Mouse (Mus musculus) thymus, postnatal 36 days (tissue): ENCODE data around the gene Vopp1.

Source experiments
- DNase-seq, 2 experiments: peaks; one replicate each; pipeline ENCODE4 v3.0.0; 2022; ENCODE audit warnings: mixed read lengths in 2 of 2

Vopp1 gene

DNA sequence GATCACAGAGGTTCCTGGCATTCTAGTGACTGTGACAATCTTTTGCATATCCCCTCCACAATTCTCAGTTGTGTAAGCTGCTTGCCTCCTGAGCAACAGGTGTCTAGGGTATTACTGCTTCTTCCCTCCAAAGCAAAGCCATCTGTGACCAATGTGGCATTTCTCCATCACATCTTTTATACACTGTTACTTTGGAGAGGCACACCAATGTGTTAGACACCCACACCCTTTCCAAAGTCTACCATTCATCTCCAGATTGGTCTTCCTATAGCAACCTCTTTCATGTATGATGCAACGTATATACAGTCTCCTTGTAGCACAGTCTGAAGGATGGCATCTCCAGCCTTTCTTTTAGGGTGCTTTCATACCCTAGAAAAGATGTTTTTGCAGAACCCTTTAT, 42.3 kb downstream of the Vopp1 start:
- DNase-seq: no peak

GRCm38 (mm10) chr6:57780359-57780758, 44.6 kb downstream of the Vopp1 start:
- no peak for DNase-seq

GRCm38 (mm10) chr6:57773792-57774191, 51.2 kb downstream of the Vopp1 start:
- DNase-seq: no peak

DNA sequence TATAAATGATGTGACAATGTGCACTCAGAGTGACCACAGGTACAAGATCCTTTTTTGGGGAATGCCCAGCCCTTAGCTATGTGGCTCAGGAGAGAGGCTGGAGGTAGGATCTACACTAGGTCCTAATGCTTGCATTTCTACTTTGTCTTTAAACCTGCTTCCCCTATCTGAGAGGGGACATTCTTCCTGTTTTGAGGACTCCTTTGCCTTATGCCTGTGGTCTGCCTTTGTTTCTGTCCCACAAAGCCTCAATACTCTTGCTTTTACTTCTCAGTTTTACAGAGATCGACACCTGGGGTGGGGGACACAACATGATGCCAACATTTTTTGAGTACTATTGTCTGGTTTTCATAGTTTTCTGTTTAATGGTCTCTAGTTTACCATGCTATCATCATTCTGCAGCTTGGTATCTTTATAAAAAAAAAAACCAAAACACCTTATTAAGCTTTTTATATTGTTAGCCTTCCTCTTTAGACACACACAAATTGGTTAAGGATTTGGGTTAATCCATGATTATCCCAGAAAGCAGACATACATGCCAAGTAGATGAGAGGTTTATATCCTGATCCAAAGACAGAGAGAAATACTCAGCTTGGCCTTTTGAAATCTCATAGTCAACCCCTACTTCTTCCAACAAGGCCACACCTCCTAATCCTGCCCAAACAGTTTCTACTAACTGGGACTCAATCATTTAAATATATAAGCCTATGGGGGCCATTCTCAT, 54.3 kb downstream of the Vopp1 start:
- DNase-seq: no peak

GRCm38 (mm10) chr6:57768948-57769525, 55.9 kb downstream of the Vopp1 start:
- DNase-seq: no peak

DNA sequence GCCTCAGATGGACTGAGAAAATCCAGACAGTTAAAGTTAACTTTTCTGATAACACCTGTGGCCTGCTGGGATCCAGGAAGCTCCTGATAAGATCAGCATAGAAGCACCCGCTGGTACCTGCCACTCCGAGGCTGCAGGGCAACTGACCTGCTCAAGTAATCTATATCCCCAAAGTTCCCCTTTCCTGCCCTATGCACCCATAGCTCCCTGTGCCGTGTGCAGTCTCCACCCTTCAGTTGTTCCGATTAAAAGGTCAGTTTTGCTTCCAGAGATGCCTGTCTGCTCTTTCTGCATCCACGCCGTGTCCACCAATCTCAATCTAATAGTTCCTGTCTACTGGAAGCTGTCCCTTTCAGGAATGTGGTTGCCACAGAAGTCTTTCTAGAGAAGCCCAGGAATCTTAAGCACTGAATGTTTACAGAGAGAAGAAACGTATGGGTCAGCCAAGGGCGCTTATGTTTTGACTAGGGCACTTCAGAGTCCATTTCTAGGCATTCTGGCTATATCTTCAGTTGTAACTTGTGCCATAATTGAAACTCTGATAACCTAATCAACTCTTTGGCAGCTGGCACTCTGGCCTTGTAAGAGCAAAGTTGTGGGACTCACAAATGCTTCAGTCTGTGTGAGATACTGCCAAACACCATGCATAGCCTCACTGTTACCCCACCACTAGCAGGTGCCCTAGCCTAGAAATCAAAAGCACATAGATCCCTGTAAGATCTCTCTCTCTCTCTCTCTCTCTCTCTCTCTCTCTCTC, 57.7 kb downstream of the Vopp1 start:
- no peak for DNase-seq

DNA sequence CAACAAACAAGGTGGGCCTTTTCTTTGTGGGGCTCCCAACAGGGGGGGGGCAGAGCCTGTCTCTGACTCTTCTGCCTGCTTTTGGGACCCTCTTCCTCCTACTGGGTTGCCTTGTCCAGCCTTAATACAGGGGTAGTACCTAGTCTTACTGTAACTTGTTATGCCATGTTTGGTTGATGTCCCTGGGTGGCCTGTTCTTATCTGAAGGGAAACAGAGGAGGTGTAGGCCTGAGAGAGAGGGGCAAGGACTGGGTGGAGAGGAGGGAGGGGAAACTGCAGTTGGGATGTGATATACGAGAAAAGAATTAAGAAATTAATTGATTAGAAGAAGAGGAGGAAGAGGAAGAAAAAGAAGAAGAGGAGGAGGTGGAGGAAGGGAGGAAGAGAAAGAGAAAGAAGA, 58.7 kb downstream of the Vopp1 start:
- DNase-seq: no peak

GRCm38 (mm10) chr6:57765095-57765878, 59.7 kb downstream of the Vopp1 start:
- no peak for DNase-seq

DNA sequence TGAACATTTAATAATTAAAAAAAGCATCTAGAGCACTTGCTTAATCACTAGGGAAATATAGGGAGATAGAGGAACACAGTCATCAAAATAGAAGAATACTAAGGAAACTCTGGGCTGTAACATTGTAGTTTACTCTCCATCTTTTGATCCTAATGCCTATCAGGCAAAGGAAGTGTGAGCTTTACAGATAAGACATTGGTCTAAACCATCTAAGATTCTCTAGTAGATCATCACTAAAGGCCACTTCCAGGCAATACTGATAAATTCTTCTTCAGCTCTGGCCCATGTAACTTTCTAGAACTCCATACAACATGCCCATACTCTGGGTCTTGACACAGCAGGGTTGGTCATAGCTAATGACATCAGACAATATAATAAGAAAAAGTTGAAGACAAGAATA, 61.9 kb downstream of the Vopp1 start:
- DNase-seq: no peak

DNA sequence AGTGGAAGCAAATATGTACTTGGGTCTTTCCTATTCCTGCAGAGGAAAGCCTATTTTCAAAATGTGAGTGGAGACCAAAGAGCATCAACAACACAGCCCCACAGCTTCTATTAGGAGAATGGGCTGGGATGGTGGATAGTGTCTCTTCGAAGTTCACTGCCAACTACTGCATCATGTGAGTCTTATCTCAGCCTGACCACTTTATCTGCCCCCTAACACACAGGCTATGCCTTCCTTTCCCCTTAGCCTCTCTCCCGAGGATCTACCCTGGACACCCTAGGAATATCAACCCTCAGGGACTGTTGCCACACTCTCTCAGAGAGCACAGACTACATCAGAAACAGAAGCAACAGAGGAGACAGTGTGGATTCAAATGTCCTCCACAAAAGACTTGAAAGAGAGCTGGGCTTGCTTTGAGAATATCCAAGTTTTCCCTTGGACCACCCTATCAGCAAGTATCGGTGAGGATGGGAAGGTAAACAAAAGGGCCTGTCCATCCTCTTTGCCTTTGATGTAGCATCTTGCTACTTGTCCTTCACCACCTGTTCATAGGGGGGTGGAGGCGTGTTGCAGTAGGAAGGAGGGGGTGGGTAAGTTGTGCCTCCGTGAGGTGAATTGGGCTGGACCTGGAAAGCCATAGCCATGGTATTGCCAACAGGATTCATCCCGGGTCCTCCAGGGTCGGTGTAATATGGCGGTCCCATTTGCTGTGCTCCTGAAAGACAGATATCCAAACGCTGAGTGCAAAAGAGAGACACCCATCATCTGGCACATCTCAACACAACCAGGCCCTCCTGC, 70.8 kb downstream of the Vopp1 start:
- no peak for DNase-seq

GRCm38 (mm10) chr6:57745748-57746129, 79.2 kb downstream of the Vopp1 start:
- DNase-seq: no peak

DNA sequence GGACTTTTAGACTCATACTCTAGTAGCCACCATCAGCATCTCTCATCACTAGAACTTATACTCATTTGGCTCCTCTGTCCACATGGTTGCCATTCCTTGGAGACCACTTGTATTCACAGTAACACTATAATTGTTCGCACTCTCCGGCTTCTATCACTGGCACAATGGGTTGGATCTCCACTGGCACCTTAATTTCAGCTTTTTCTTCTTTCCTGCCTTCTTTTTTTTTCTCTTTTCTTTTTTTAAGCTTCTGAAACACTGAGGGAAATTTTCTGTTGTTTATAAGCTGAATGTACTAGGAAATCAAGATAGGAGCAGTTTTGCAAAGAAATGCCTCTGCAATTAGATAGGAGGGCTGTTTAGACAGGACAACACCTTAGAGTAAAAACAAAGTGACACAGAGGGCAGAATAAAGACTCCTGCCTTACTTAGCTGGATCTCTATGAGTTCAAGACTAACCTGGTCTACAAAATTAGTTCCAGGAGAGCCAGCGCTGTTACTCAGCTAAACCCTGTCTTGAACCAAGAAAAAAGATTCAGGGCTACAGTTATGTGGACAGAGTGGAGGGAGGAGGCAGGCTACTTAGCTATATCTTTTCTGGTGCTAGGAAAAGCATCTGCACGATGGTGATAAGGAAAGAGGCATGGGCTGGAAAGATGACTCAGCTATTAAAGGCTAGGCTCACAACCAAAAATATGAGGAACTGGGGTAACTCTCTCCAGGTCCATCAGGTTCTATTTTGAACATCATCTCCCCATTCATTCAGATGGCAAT, 79.8 kb downstream of the Vopp1 start:
- DNase-seq: no peak

GRCm38 (mm10) chr6:57744123-57744522, 80.8 kb downstream of the Vopp1 start:
- DNase-seq: no peak

DNA sequence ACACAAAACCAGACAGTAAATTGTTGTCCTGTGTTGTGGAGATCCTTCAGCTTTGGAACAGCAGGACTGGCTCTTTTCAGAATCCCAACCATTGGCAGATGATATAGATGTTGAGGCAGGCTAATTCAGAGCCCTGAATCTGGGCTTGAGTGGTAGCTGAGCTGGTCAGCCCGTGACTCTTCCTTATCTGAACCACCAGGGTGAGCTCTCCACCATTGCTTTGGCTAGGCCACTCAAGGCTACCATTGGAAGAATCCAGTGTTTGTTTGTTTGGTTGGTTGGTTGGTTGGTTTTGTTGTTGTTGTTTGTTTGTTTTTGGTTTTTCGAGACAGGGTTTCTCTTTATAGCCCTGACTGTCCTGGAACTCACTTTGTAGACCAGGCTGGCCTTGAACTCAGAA, 81.6 kb downstream of the Vopp1 start:
- peak in 1 of 2 experiments; percentile 5 for DNase-seq

- DNase-seq: no peak
Measured at GRCm38 (mm10) chr6:57742749-57743148, 82.2 kb downstream of the Vopp1 start.

DNA sequence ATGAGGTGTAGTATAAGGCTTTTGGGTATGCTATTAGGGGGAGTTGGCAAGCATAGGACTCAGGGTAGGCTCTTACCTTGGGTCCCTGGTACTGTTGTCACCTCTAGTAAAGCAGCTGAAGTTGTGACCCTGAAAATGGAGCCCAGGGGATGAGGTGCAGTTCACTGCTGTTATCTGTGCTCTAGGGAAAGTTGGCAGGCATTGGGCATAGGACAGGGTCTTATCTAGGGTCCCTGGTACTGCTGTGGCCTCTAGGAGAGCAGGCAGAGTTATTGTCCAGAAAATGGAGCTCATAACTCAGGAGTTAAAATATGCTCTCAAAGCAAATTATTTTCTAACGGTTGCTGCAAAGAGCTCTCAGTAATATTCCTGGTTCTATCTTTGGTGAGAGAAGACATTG, 103.6 kb downstream of the Vopp1 start:
- no peak for DNase-seq

- DNase-seq: no peak
Measured at GRCm38 (mm10) chr6:57711726-57712125, 113.2 kb downstream of the Vopp1 start.

- no peak for DNase-seq
Measured at GRCm38 (mm10) chr6:57706721-57707120, 118.2 kb downstream of the Vopp1 start.

DNA sequence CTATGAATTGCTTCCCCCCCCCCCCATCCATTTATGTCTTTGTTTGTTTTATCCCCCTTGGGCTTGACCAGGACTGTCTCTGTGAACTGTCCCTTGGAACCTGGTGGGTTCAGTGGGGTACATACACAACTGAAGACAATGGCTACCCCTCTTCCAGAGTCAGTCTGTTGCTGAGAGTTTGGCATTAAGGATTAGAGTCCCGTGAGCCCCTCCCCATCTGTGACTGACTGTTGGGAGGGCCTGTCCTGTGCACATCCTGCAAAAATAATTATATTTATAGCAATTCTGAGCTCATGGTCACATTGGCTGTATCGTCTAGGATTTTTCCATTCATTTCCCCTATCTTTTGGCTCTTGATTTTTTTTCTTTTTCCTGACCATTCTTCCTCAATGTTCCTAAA, 121.3 kb downstream of the Vopp1 start:
- no peak for DNase-seq

DNA sequence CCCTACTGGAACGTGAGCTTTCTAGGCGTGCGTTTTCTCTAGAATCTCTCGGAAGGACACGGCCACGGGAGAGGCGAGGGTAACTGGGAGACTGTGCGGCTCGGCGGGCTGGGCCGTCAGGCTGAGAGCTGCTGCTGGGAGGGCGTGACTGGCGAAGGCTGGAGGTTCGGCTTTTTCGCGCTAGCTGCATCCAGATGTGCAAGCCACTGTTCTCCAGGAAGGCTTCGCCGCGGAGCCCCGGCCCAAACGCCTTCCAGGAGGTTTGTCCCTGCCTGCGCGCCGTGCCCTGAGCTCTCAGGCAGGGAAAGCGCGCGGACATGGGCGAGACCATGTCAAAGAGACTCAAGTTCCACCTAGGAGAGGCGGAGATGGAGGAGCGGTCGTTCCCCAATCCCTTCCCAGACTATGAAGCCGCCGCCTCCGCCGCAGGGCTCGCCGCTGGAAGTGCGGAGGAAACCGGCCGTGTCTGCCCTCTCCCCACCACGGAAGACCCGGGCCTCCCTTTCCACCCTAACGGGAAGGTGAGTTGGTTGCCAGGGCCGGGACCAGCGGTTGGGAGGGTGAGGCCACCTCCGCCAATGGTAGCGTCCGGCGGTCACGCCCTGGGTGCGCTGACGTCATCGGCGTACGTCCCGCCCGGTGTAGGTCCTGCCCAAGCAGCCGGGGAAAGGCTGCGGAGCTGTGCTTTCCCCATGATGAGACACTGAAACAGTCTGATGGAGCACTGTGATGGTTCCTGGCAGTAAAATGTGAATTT, 122.0 kb downstream of the Vopp1 start:
- DNase-seq: peak; percentile 95

DNA sequence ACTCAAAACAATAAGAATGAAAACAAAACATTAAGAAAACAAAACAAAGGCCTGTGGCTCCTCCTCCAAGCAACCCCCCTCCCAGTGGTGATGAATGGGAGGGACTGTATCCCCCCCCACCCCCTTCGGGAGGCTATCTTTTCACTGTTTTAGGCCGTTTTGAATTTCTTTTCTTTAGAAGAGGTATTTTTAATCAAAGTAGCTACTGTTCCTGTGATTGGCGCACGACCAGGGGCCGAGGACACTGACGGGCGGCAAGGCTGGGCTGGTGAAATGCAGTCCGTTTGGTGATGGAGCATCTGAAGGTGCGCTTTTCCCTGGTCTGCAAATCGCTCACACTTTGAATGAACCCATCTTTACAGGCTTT, 122.6 kb downstream of the Vopp1 start, which contains the start of gene Lancl2:
Gene Lancl2, plus strand, starts transcription at position 165 of the 367 bp plus-strand sequence.
- DNase-seq: no peak
